Mouse (Mus musculus) forebrain, embryonic 10.5 days (tissue): ENCODE data around the gene Patj. TPM values are rescaled to one million over a fixed set of nuclear protein-coding genes. Genes with fewer than 3 reads are reported as not detected.

Source experiments
- DNase-seq: peaks from one replicate; pipeline ENCODE4 v3.0.0-alpha.2; 2017; ENCODE audit warnings: low spot score; ENCODE audit errors: extremely low spot score
- H3K27ac ChIP-seq: fragments of 300-500 bp; sonication (generic); 2 replicates; pipeline ENCODE4 v1.5.1; 2016; ENCODE audit warnings: mild to moderate bottlenecking
- H3K27me3 ChIP-seq: fragments of 300-500 bp; sonication (generic); 2 replicates; pipeline ENCODE4 v1.6.1; 2016; ENCODE audit warnings: mild to moderate bottlenecking; ENCODE audit not compliant: poor library complexity, severe bottlenecking
- H3K36me3 ChIP-seq: fragments of 300-500 bp; sonication (generic); replicated peaks from 2 replicates; pipeline ENCODE4 v1.6.1; 2016; ENCODE audit warnings: mild to moderate bottlenecking, moderate library complexity
- H3K4me1 ChIP-seq: fragments of 300-500 bp; sonication (generic); 2 replicates; pipeline ENCODE4 v1.6.1; 2016
- H3K4me3 ChIP-seq: fragments of 300-500 bp; sonication (generic); 2 replicates; pipeline ENCODE4 v1.5.1; 2016; ENCODE audit warnings: mild to moderate bottlenecking, moderate library complexity
- H3K9me3 ChIP-seq: fragments of 300-500 bp; sonication (generic); 2 replicates; pipeline ENCODE4 v1.6.1; 2016; ENCODE audit warnings: mild to moderate bottlenecking, moderate library complexity
- WGBS: fragments of 180-500 bp; shearing (Covaris S2); methylation state at CpG from one replicate; pipeline ENCODE4 v1.1.7; 2016; 5-methylcytosine and 5-hydroxymethylcytosine counted together
- microRNA-seq: library from miRNA; unstranded; fragments of <30 nt; microRNA quantifications from one replicate; pipeline ENCODE4, GENCODE M21; 2017
- polyA plus RNA-seq: library from polyadenylated mRNA; unstranded; fragments of >200 nt; fragmentation: Nextera tagmentation; extraction: Ambion mirVana; gene quantifications from 2 replicates; pipeline ENCODE4 v1.2.1, GENCODE M21; 2016

Gene Patj
- polyA plus RNA-seq, 1 experiment from 2014 or later: 11.2 TPM

GRCm38 (mm10) chr4:98739753-98740152 lies 344.2 kb downstream of the Patj start:
- H3K27me3 ChIP-seq: no peaks in the 10 kb centered on the region
- H3K4me3 ChIP-seq: no peak overlapping the region
- no peak overlapping the region for H3K27ac ChIP-seq
- H3K4me1 ChIP-seq: peaks cover 9% of the 10 kb centered on the region
- 45% methylated on average over 2 of the region's 2 CpGs for WGBS
- H3K36me3 ChIP-seq: no peaks in the 10 kb centered on the region
- DNase-seq: no peak
- no peaks in the 10 kb centered on the region for H3K9me3 ChIP-seq

GRCm38 (mm10) chr4:98743209-98743905 lies 347.8 kb downstream of the Patj start:
- WGBS: 77% methylated on average over 3 of the region's 3 CpGs
- Histone ChIP-seq H3K36me3 (no peaks in the 10 kb centered on the region), H3K9me3 (no peaks in the 10 kb centered on the region), H3K4me3 (no peak overlapping the region), H3K27me3 (no peaks in the 10 kb centered on the region), H3K27ac (peak overlapping the region; percentile 59; the same call in 1 of the 2 replicates), H3K4me1 (peaks cover 9% of the 10 kb centered on the region)
- DNase-seq: no peak

- Histone ChIP-seq H3K27ac (peak overlapping the region; percentile 59; the same call in 1 of the 2 replicates), H3K4me3 (no peak overlapping the region), H3K36me3 (no peaks in the 10 kb centered on the region), H3K9me3 (no peaks in the 10 kb centered on the region), H3K27me3 (no peaks in the 10 kb centered on the region), H3K4me1 (peaks cover 9% of the 10 kb centered on the region)
- peak; percentile 30 for DNase-seq
- 26% methylated on average over 7 of the region's 7 CpGs for WGBS
Observed at GRCm38 (mm10) chr4:98743906-98744210, 348.3 kb downstream of the Patj start.

- Histone ChIP-seq H3K4me1 (peaks cover 27% of the 10 kb centered on the region), H3K27ac (no peak overlapping the region), H3K9me3 (no peaks in the 10 kb centered on the region), H3K27me3 (no peaks in the 10 kb centered on the region), H3K36me3 (peaks cover 3% of the 10 kb centered on the region; the same call in 1 of the 2 replicates), H3K4me3 (no peak overlapping the region)
- no peak for DNase-seq
- WGBS: 89% methylated on average over 4 of the region's 4 CpGs
Observed at GRCm38 (mm10) chr4:98754456-98754855, 358.9 kb downstream of the Patj start.

- DNase-seq: no peak
- Histone ChIP-seq H3K9me3 (no peaks in the 10 kb centered on the region), H3K4me1 (peaks cover 27% of the 10 kb centered on the region), H3K4me3 (no peak overlapping the region), H3K36me3 (peaks cover 6% of the 10 kb centered on the region), H3K27me3 (no peaks in the 10 kb centered on the region), H3K27ac (peak overlapping the region; percentile 74)
- 36% methylated on average over 11 of the region's 11 CpGs for WGBS
Observed at GRCm38 (mm10) chr4:98756141-98756540, 360.6 kb downstream of the Patj start.

GRCm38 (mm10) chr4:98758012-98758821 lies 362.6 kb downstream of the Patj start:
- whole genome bisulfite sequencing: 76% methylated on average over 4 of the region's 4 CpGs
- H3K4me3 ChIP-seq: no peak overlapping the region

GRCm38 (mm10) chr4:98758872-98759518 lies 363.4 kb downstream of the Patj start:
- no peaks in the 10 kb centered on the region for H3K9me3 ChIP-seq
- peaks cover 9% of the 10 kb centered on the region for H3K36me3 ChIP-seq
- peaks cover 35% of the 10 kb centered on the region for H3K4me1 ChIP-seq
- no peak for DNase-seq
- no peaks in the 10 kb centered on the region for H3K27me3 ChIP-seq
- peak overlapping the region; percentile 71; the same call in 1 of the 2 replicates for H3K27ac ChIP-seq
- no peak overlapping the region for H3K4me3 ChIP-seq
- 87% methylated on average over 3 of the region's 3 CpGs for WGBS

More at GRCm38 (mm10) chr4:98758012-98758821, 362.6 kb downstream of the Patj start:
- DNase-seq: no peak
- Histone ChIP-seq H3K4me1 (peaks cover 35% of the 10 kb centered on the region), H3K27me3 (no peaks in the 10 kb centered on the region), H3K36me3 (peaks cover 9% of the 10 kb centered on the region), H3K27ac (peak overlapping the region; percentile 71), H3K9me3 (no peaks in the 10 kb centered on the region)

- peaks cover 13% of the 10 kb centered on the region for H3K36me3 ChIP-seq
- no peak overlapping the region for H3K4me3 ChIP-seq
- WGBS: 84% methylated on average over 14 of the region's 14 CpGs
- no peak for DNase-seq
- H3K4me1 ChIP-seq: peaks cover 9% of the 10 kb centered on the region
- H3K27me3 ChIP-seq: no peaks in the 10 kb centered on the region
- no peaks in the 10 kb centered on the region for H3K9me3 ChIP-seq
- no peak overlapping the region for H3K27ac ChIP-seq
Observed at GRCm38 (mm10) chr4:98767134-98768133, 371.8 kb downstream of the Patj start.

Small RNAs within 50 kb of the gene (microRNA-seq; reads per million reads assigned to microRNA genes)
- gene Gm22625 (not detected), gene Gm26154 (not detected)

Other genes with a start within 250 kb of the Patj start
- gene Tm2d1, start 12.5 kb upstream of the Patj start, polyA plus RNA-seq: 64.3 and 68.2 TPM in 2 replicates